Mouse (Mus musculus) kidney, embryonic 15.5 days (tissue): ENCODE measurements around the gene D630003M21Rik. TPM values are rescaled to one million over a fixed set of nuclear protein-coding genes. Genes with fewer than 3 reads are reported as not detected.

Experiments
- ATAC-seq: fragments of 200-750 bp; cut with Nextera tagmentation; replicated peaks from 2 replicates; pipeline ENCODE4 v1.8.0; 2017; ENCODE audit warnings: moderate TSS enrichment; ENCODE audit not compliant: low FRiP score
- H3K27ac ChIP-seq: fragments of 300-500 bp; sonication (generic); 2 replicates; pipeline ENCODE4 v1.5.1; 2015; ENCODE audit warnings: mild to moderate bottlenecking, inconsistent platforms
- H3K27me3 ChIP-seq: fragments of 300-500 bp; sonication (generic); 2 replicates; pipeline ENCODE4 v1.6.1; 2015; ENCODE audit warnings: inconsistent platforms
- H3K36me3 ChIP-seq: fragments of 300-500 bp; sonication (generic); 2 replicates; pipeline ENCODE4 v1.6.1; 2015; ENCODE audit warnings: inconsistent platforms
- H3K4me1 ChIP-seq: fragments of 300-500 bp; sonication (generic); 2 replicates; pipeline ENCODE4 v1.6.1; 2015; ENCODE audit warnings: inconsistent platforms
- H3K4me2 ChIP-seq: fragments of 300-500 bp; sonication (generic); 2 replicates; pipeline ENCODE4 v1.6.1; 2015; ENCODE audit warnings: moderate library complexity, mild to moderate bottlenecking, inconsistent platforms
- H3K4me3 ChIP-seq: fragments of 300-500 bp; sonication (generic); replicated peaks from 2 replicates; pipeline ENCODE4 v1.5.1; 2015; ENCODE audit warnings: mild to moderate bottlenecking, inconsistent platforms
- H3K9ac ChIP-seq: fragments of 300-500 bp; sonication (generic); 2 replicates; pipeline ENCODE4 v1.6.1; 2015; ENCODE audit warnings: mild to moderate bottlenecking, inconsistent platforms
- H3K9me3 ChIP-seq: fragments of 300-500 bp; sonication (generic); replicated peaks from 2 replicates; pipeline ENCODE4 v1.6.1; 2016; ENCODE audit warnings: inconsistent platforms
- WGBS: fragments of 180-500 bp; shearing (Covaris S2); methylation state at CpG from one replicate; pipeline ENCODE4 v1.1.7; 2015; ENCODE audit warnings: mixed read lengths; 5-methylcytosine and 5-hydroxymethylcytosine counted together
- polyA plus RNA-seq: library from polyadenylated mRNA; unstranded; fragments of >200 nt; fragmentation: Nextera tagmentation; extraction: Ambion mirVana; gene quantifications from 2 replicates; pipeline ENCODE4 v1.2.1, GENCODE M21; 2015

Gene D630003M21Rik
- 6.2 and 7.7 TPM in 2 replicates for polyA plus RNA-seq

GRCm38 (mm10) chr2:158228670-158229502 is at the start of gene D630003M21Rik:
Gene D630003M21Rik (minus strand): TSS chr2:158229222.
- Histone ChIP-seq H3K36me3 (no peaks in the 10 kb centered on the region), H3K9me3 (no peaks in the 10 kb centered on the region), H3K9ac (peak within 1 kb of the TSS; percentile 21), H3K4me3 (peak within 1 kb of the TSS; percentile 47), H3K27ac (peak within 1 kb of the TSS; percentile 72), H3K4me2 (peak within 1 kb of the TSS; percentile 88), H3K4me1 (peaks cover 42% of the 10 kb centered on the region), H3K27me3 (peaks cover 6% of the 10 kb centered on the region; the same call in 1 of the 2 replicates)
- under 1% methylated on average over 40 of the region's 55 CpGs for WGBS
- ATAC-seq: peak; percentile 77

- Histone ChIP-seq H3K4me3 (no peak overlapping the region), H3K27ac (0 out of 2 replicates have a peak overlapping the region, but pooled peaks have one; percentile 34), H3K9me3 (no peaks in the 10 kb centered on the region), H3K9ac (no peak overlapping the region), H3K4me2 (no peak overlapping the region), H3K27me3 (no peaks in the 10 kb centered on the region), H3K36me3 (no peaks in the 10 kb centered on the region), H3K4me1 (peaks cover 61% of the 10 kb centered on the region)
- no peak for ATAC-seq
- 64% methylated on average over 4 of the region's 4 CpGs for WGBS
Observed at GRCm38 (mm10) chr2:158276878-158277277, 47.9 kb upstream of the D630003M21Rik start.

GRCm38 (mm10) chr2:158276451-158276850 is 47.4 kb upstream of the D630003M21Rik start:
- no peak for ATAC-seq
- no peaks in the 10 kb centered on the region for H3K36me3 ChIP-seq
- H3K4me2 ChIP-seq: no peak overlapping the region
- H3K9ac ChIP-seq: no peak overlapping the region
- H3K27me3 ChIP-seq: no peaks in the 10 kb centered on the region
- no peak overlapping the region; the same call in 1 of the 2 replicates for H3K27ac ChIP-seq
- no peaks in the 10 kb centered on the region for H3K9me3 ChIP-seq
- WGBS: 36% methylated on average over 6 of the region's 6 CpGs
- peaks cover 60% of the 10 kb centered on the region for H3K4me1 ChIP-seq
- no peak overlapping the region for H3K4me3 ChIP-seq

- no peak overlapping the region for H3K4me3 ChIP-seq
- ATAC-seq: no peak
- WGBS: 52% methylated on average over 4 of the region's 4 CpGs
Observed at GRCm38 (mm10) chr2:158275811-158276210, 46.8 kb upstream of the D630003M21Rik start.

GRCm38 (mm10) chr2:158275349-158275748 is 46.3 kb upstream of the D630003M21Rik start:
- H3K27me3 ChIP-seq: no peaks in the 10 kb centered on the region
- no peak for ATAC-seq
- no peaks in the 10 kb centered on the region for H3K9me3 ChIP-seq
- H3K27ac ChIP-seq: no peak overlapping the region
- WGBS: 94% methylated on average over 3 of the region's 3 CpGs
- H3K9ac ChIP-seq: no peak overlapping the region
- peaks cover 56% of the 10 kb centered on the region for H3K4me1 ChIP-seq
- H3K4me3 ChIP-seq: no peak overlapping the region
- H3K4me2 ChIP-seq: no peak overlapping the region
- H3K36me3 ChIP-seq: no peaks in the 10 kb centered on the region

More at GRCm38 (mm10) chr2:158275811-158276210, 46.8 kb upstream of the D630003M21Rik start:
- Histone ChIP-seq H3K4me1 (peaks cover 56% of the 10 kb centered on the region), H3K27me3 (no peaks in the 10 kb centered on the region), H3K4me2 (no peak overlapping the region), H3K36me3 (no peaks in the 10 kb centered on the region), H3K9me3 (no peaks in the 10 kb centered on the region), H3K27ac (no peak overlapping the region), H3K9ac (no peak overlapping the region)

- peak overlapping the region; percentile 91 for H3K27ac ChIP-seq
- H3K36me3 ChIP-seq: no peaks in the 10 kb centered on the region
- H3K4me2 ChIP-seq: no peak overlapping the region
- peak; percentile 72; the same call in 1 of the 2 replicates for ATAC-seq
- H3K9me3 ChIP-seq: no peaks in the 10 kb centered on the region
- H3K27me3 ChIP-seq: no peaks in the 10 kb centered on the region
- peaks cover 50% of the 10 kb centered on the region for H3K4me1 ChIP-seq
- H3K4me3 ChIP-seq: no peak overlapping the region
- WGBS: 6% methylated on average over 2 of the region's 2 CpGs
- H3K9ac ChIP-seq: no peak overlapping the region
Observed at GRCm38 (mm10) chr2:158273646-158274045, 44.6 kb upstream of the D630003M21Rik start.

GRCm38 (mm10) chr2:158270017-158270416 is 41.0 kb upstream of the D630003M21Rik start:
- peaks cover 23% of the 10 kb centered on the region for H3K4me1 ChIP-seq
- H3K9ac ChIP-seq: no peak overlapping the region
- H3K27me3 ChIP-seq: no peaks in the 10 kb centered on the region
- no peak overlapping the region for H3K27ac ChIP-seq
- H3K4me2 ChIP-seq: no peak overlapping the region
- WGBS: 79% methylated on average over 8 of the region's 8 CpGs
- no peaks in the 10 kb centered on the region for H3K36me3 ChIP-seq
- H3K9me3 ChIP-seq: no peaks in the 10 kb centered on the region
- no peak overlapping the region for H3K4me3 ChIP-seq
- no peak for ATAC-seq

- 79% methylated on average over 3 of the region's 3 CpGs for WGBS
- no peak overlapping the region for H3K4me2 ChIP-seq
- no peak overlapping the region for H3K4me3 ChIP-seq
- ATAC-seq: no peak
- H3K9ac ChIP-seq: no peak overlapping the region
- no peak overlapping the region for H3K27ac ChIP-seq
- H3K4me1 ChIP-seq: 0 out of 2 replicates have a peak, but pooled peaks cover 2% of the 10 kb centered on the region
- H3K27me3 ChIP-seq: no peaks in the 10 kb centered on the region
- no peaks in the 10 kb centered on the region for H3K36me3 ChIP-seq
- no peaks in the 10 kb centered on the region for H3K9me3 ChIP-seq
Observed at GRCm38 (mm10) chr2:158264877-158265276, 35.9 kb upstream of the D630003M21Rik start.

- 72% methylated on average over 8 of the region's 8 CpGs for WGBS
- Histone ChIP-seq H3K4me2 (no peak overlapping the region), H3K27me3 (no peaks in the 10 kb centered on the region), H3K9me3 (no peaks in the 10 kb centered on the region), H3K36me3 (no peaks in the 10 kb centered on the region), H3K9ac (no peak overlapping the region), H3K4me3 (no peak overlapping the region), H3K4me1 (peaks cover 29% of the 10 kb centered on the region), H3K27ac (no peak overlapping the region)
- no peak for ATAC-seq
Observed at GRCm38 (mm10) chr2:158259498-158259897, 30.5 kb upstream of the D630003M21Rik start.

GRCm38 (mm10) chr2:158258781-158259180 is 29.8 kb upstream of the D630003M21Rik start:
- peak overlapping the region; percentile 44 for H3K4me2 ChIP-seq
- 13% methylated on average over 12 of the region's 12 CpGs for WGBS

GRCm38 (mm10) chr2:158258005-158258418 is 29.0 kb upstream of the D630003M21Rik start, which contains the start of gene Bpi:
Gene Bpi (plus strand): TSS chr2:158258094.
- 55% methylated on average over 18 of the region's 18 CpGs for WGBS
- H3K4me2 ChIP-seq: peak within 1 kb of the TSS; percentile 44
- peaks cover 27% of the 10 kb centered on the region for H3K4me1 ChIP-seq
- no peaks in the 10 kb centered on the region for H3K9me3 ChIP-seq
- 0 out of 2 replicates have a peak within 1 kb of the TSS, but pooled peaks have one; percentile 1 for H3K4me3 ChIP-seq
- no peaks in the 10 kb centered on the region for H3K36me3 ChIP-seq
- no peaks in the 10 kb centered on the region for H3K27me3 ChIP-seq
- ATAC-seq: peak; percentile 19; the same call in 1 of the 2 replicates
- H3K9ac ChIP-seq: no peak within 1 kb of the TSS
- H3K27ac ChIP-seq: 0 out of 2 replicates have a peak within 1 kb of the TSS, but pooled peaks have one; percentile 20

More at GRCm38 (mm10) chr2:158258781-158259180, 29.8 kb upstream of the D630003M21Rik start:
- no peak overlapping the region for H3K9ac ChIP-seq
- H3K27ac ChIP-seq: no peak overlapping the region
- 0 out of 2 replicates have a peak overlapping the region, but pooled peaks have one; percentile 1 for H3K4me3 ChIP-seq
- no peaks in the 10 kb centered on the region for H3K27me3 ChIP-seq
- peak; percentile 58; the same call in 1 of the 2 replicates for ATAC-seq
- H3K9me3 ChIP-seq: no peaks in the 10 kb centered on the region
- no peaks in the 10 kb centered on the region for H3K36me3 ChIP-seq
- H3K4me1 ChIP-seq: peaks cover 27% of the 10 kb centered on the region

GRCm38 (mm10) chr2:158256894-158257293 is 27.9 kb upstream of the D630003M21Rik start:
- no peak overlapping the region for H3K9ac ChIP-seq
- ATAC-seq: peak; percentile 58; the same call in 1 of the 2 replicates
- H3K27me3 ChIP-seq: no peaks in the 10 kb centered on the region
- H3K4me3 ChIP-seq: no peak overlapping the region
- 6% methylated on average over 5 of the region's 5 CpGs for WGBS
- H3K4me1 ChIP-seq: peaks cover 27% of the 10 kb centered on the region
- 0 out of 2 replicates have a peak overlapping the region, but pooled peaks have one; percentile 20 for H3K27ac ChIP-seq
- 0 out of 2 replicates have a peak overlapping the region, but pooled peaks have one; percentile 13 for H3K4me2 ChIP-seq
- no peaks in the 10 kb centered on the region for H3K36me3 ChIP-seq
- no peaks in the 10 kb centered on the region for H3K9me3 ChIP-seq
